Mouse (Mus musculus): ENCODE data around the gene Ap1b1.

DNA sequence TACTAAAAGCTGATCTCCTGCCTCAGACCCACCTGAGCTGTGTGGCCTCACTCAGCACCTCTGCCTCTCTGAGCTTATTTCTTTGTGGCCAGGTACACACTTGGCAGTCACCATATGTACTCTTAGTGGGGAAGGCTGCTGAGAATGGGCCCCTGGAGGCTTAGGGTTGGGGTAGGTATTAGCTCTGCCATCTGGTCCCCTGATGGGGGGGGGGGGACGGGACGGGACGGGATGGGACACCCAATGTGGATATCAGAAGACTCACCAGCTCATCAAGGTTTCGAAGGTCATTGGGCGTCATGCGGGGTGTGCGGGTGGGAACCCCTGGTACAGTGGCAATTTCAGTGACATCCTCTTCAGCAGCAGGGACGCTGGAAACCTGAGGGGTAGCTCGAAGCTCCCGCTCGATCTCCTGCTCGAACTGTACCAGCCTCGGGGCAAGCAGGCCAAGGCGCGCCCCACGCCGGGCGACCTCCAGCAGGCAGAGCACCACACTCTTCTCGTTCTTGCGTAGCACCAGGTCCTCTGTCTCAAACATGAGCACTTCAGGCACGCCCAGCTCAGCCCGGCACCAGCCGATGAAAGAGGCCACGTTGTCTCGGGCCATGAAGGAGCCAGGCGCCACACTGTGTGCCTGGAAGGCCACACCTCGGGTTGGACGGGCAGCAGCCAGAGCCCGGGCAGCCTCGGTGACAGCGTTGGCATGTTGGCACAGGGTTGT, 77.1 kb downstream of the Ap1b1 start:
- TF ChIP-seq USF2 (conservative IDR thresholded peaks at IDR 0.05; ENCODE audit: low read depth, low read length) (no peak), CTCF (conservative IDR thresholded peaks at IDR 0.05 in 1 of 2, IDR thresholded peaks at IDR 0.05 in 1 of 2; ENCODE audit: low read depth in 2 of 2, low read length in 2 of 2) (no peak), NELFE (IDR thresholded peaks at IDR 0.05; ENCODE audit: low read depth, low read length) (no peak), POLR2A (IDR thresholded peaks at IDR 0.05; ENCODE audit: low read depth, low read length) (no peak), CHD1 (IDR thresholded peaks at IDR 0.05; ENCODE audit: low read depth, low read length) (no peak), MEF2A (IDR thresholded peaks at IDR 0.05; ENCODE audit: borderline replicate concordance, low read depth, low read length) (no peak), MXI1 (IDR thresholded peaks at IDR 0.05; ENCODE audit: low read depth, low read length) (no peak), USF1 (IDR thresholded peaks at IDR 0.05; ENCODE audit: low read depth, low read length) (no peak), ZMIZ1 (IDR thresholded peaks at IDR 0.05; ENCODE audit: low read depth, low read length) (no peak), TCF12 (IDR thresholded peaks at IDR 0.05; ENCODE audit: low read depth, low read length) (no peak), MAFK (IDR thresholded peaks at IDR 0.05; ENCODE audit: insufficient replicate concordance, low read length) (no peak), PAX5 (IDR thresholded peaks at IDR 0.05; ENCODE audit: low read length) (no peak), ETS1 (conservative IDR thresholded peaks at IDR 0.05; ENCODE audit: low read depth, low read length) (no peak)

Measured in CH12.LX (cell line).